Mouse (Mus musculus): Measurements from ENCODE around the gene Ttc9b.

Gene Ttc9b

GRCm38 (mm10) chr7:27688815-27689612, 35.3 kb downstream of the Ttc9b start, which contains the start of gene Zfp607b:
Zfp607b (plus strand) TSS chr7:27689340.
- DNase-seq = peak; percentile 92 to 98

- peak; percentile 9 to 56 for DNase-seq
These were observed 37.4 kb downstream of the Ttc9b start for GRCm38 (mm10) chr7:27691076-27691475.

GRCm38 (mm10) chr7:27696711-27697110, 43.0 kb downstream of the Ttc9b start:
- no peak for DNase-seq

Data from kidney, postnatal 36 days (tissue).